Mouse (Mus musculus): ENCODE measurements around the gene Olfr59. TPM values are rescaled to one million over a fixed set of nuclear protein-coding genes. Genes with fewer than 3 reads are reported as not detected.

The Olfr59 gene
- not detected in 2 replicates for total RNA-seq (2017)

DNA sequence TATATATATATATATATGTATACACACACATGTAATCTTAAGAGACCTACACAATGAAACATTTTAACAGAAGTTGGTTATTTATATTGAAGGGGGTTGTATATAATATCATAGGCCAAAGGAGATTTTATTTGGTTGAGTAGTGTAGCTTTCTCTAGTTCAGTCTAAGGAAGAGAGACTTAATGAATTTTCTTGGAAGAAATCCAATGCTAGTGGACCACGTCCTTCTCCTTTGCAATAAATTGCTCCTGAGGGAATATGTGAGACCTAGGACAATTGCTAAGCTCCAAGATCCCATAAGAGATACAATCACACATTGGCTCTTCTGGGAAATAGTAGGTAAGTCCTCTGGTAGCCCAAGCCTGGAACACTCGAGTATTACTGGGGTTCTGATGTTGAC is at the start of gene Olfr59:
Olfr59 (plus strand) TSS at position 301 of the 400 bp plus-strand sequence.
- ATAC-seq (replicated peaks; ENCODE audit: low read depth, poor library complexity, severe bottlenecking) = no peak

DNA sequence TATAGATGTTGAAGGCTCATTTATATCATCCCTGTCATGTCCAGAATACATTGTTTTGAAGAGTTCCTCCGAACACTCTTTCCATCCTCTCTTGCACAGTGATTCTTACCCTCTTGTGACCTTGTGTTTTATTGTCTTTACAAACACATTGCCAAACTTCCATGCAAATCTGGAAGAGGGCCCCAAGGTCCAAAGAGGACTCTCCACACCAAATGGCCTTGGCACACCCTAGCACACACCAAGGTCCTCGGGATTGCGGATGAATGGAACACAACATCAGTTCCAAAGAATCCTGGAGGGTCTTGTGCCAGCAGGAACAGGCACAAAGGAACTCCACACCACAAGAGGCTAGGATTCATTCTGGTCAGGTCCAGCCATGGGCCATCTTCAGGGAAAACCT is 42.3 kb upstream of the Olfr59 start:
- ATAC-seq (replicated peaks; ENCODE audit: low read depth, poor library complexity, severe bottlenecking) = no peak

DNA sequence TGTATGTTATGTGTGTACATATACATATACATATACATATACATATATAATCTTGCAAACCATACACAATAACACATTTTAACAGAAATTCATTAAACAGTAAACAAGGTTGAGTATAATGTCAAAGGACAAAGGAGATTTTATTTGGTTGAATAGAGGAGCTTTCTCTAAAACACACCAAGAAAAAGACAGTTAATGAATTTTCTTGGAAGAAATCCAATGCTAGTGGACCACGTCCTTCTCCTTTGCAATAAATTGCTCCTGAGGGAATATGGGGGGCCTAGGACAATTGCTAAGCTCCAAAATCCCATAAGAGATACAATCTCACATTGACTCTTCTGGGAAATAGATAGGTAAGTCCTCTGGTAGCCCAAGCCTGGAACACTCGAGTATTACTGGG is 24.0 kb upstream of the Olfr59 start, which contains the start of gene Olfr406:
Olfr406 (plus strand) TSS at position 301 of the 400 bp plus-strand sequence.
- no peak for ATAC-seq (replicated peaks; ENCODE audit: low read depth, poor library complexity, severe bottlenecking)

DNA sequence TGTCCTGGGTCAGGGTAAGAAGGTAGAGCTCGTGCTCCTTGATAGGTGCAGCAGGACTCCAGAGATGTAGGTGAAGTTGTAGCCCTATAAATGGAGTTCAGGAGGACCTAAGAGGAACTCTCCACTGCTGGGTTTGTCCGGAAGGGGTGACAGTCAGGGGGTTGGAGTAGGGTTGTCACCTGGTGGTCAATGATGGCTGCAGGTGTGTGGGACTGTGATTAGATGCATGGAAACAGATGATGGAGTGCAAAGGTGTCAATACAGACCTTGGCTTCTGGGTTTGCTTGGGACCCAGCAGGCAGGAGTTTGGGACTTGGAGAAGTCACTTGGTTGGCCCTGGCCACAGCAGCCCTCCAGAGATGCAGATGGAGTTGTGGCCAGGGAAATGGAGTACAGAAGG is 3.7 kb downstream of the Olfr59 start:
- no peak for ATAC-seq (replicated peaks; ENCODE audit: low read depth, poor library complexity, severe bottlenecking)

DNA sequence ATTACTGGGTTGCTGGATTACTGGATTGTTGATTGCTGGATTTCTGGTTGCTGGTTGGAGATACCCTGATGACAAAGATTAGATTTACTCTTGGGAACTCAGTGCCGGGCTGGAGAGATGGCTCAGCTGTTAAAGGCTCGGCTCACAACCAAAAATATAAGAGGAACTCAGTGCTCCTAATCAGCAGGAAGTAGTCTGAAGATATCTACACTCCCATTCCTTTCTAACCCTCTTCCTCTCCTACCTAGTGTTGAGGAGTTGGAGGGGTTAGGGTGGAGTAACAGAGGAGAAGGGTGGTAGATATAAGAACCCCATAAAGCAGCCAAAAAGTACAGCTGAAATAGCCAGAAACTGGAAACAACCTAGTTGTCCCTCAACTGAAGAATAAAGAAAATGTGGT is 42.5 kb downstream of the Olfr59 start:
- no peak for ATAC-seq (replicated peaks; ENCODE audit: low read depth, poor library complexity, severe bottlenecking)

DNA sequence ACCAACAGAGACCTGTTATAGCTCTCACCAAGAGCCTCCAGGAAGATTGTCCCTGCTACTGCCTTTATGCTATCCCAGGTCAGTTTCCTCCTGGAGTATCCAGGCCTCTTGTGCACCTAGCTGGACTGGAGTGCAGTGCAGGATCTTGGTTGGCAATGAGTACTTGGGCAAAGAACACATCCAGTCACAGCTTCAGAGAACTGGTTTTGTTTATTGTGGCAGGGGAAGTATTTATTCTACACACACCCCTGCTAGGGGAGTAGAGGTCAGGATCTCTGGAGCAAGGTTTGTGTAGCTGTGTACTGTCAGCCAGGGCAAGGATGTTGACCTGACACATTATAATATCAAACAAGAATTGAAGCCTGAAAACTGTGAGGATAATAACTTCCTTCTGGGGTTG is 45.2 kb downstream of the Olfr59 start:
- ATAC-seq (replicated peaks; ENCODE audit: low read depth, poor library complexity, severe bottlenecking) = no peak

DNA sequence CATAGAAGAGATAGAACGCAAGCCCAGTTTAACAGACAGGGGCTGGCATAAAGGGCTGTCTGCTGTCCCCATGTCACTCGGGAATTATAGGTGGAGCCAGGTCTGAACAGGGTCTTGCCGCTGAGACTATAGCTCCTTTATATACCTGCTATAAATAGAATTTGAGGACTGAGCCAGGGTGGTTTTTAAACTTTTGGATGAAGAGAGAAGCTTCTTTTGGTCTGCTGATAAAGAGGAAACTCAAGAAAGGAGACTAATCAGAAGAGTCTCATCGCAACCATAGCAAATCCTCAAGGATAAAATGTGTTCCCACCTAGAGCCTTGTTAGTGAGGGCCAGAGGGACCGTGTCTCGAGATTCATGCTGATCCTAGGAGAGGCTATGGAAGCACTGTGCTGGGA is 54.4 kb downstream of the Olfr59 start, which contains the start of gene Olfr410:
Olfr410 (minus strand) TSS at position 101 of the 400 bp plus-strand sequence.
- no peak for ATAC-seq (replicated peaks; ENCODE audit: low read depth, poor library complexity, severe bottlenecking)

Other genes starting within 250 kb of the Olfr59 start
- not detected in 2 replicates for gene Olfr139, start 227.2 kb upstream of the Olfr59 start, total RNA-seq (2017)
- not detected in 2 replicates for gene Olfr399, start 227.1 kb upstream of the Olfr59 start, total RNA-seq (2017)
- not detected in 2 replicates for gene Zfp616, start 213.8 kb upstream of the Olfr59 start, total RNA-seq (2017)
- gene Olfr401, start 170.0 kb upstream of the Olfr59 start, total RNA-seq (2017) = not detected in 2 replicates
- gene Olfr402, start 130.2 kb upstream of the Olfr59 start, total RNA-seq (2017) = not detected in 2 replicates
- not detected in 2 replicates for gene Olfr403, start 97.5 kb upstream of the Olfr59 start, total RNA-seq (2017)
- gene Olfr43, start 72.4 kb upstream of the Olfr59 start, total RNA-seq (2017) = not detected in 2 replicates
- gene Olfr406, start 23.9 kb upstream of the Olfr59 start, total RNA-seq (2017) = not detected in 2 replicates
- not detected in 2 replicates for gene Olfr410, start 54.3 kb downstream of the Olfr59 start, total RNA-seq (2017)
- gene Olfr411, start 68.9 kb downstream of the Olfr59 start, total RNA-seq (2017) = not detected in 2 replicates
- not detected in 2 replicates for gene Olfr412, start 78.3 kb downstream of the Olfr59 start, total RNA-seq (2017)

Measured in common myeloid progenitor, adult 5-6 weeks (primary cell).